Mouse (Mus musculus): ENCODE measurements at regions not wholly inside any gene's neighbourhood (a gene's known extent, or its start where the extent isn't known, plus 50 kb on each side); places are given as distances from the start of the nearest gene placed in this dataset.
"Not testable (repeated sequence)": the region's sequence is repeated elsewhere in the genome, so short reads cannot be mapped to it uniquely, and the experiment has no call there.

DNA sequence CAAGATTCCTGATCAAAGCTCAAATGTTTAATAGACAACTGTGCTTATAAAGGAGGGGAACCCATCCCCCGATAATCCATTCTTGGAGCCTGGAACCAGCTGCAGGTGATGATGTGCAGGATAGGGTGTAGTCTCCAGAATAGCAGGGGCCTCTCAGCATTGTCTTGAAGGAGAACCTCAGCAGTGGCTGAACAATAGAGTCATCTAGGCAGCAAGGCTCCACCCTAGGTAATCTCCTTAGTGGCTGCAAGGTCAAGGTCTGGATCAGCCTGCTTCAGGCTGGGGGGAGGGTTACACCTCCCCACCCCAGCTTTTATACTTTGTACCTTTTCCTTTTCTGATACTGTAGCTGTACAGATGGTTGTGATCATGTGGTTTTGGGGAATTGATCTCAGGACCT, 116.8 kb upstream of the Mettl4 start:
- no peak for ATAC-seq (replicated peaks in 1 of 2; ENCODE audit: insufficient read depth in 1 of 2, low FRiP score in 2 of 2, low TSS enrichment in 1 of 2, low read depth in 1 of 2, poor library complexity in 2 of 2, severe bottlenecking in 2 of 2)

- peak; percentile 100 for ATAC-seq (replicated peaks in 1 of 2; ENCODE audit: insufficient read depth in 1 of 2, low FRiP score in 2 of 2, low TSS enrichment in 1 of 2, low read depth in 1 of 2, poor library complexity in 2 of 2, severe bottlenecking in 2 of 2)
Measured at GRCm38 (mm10) chr17:94864531-94865318, 114.9 kb upstream of the Mettl4 start.

- not testable (repeated sequence) for ATAC-seq (replicated peaks in 1 of 2; ENCODE audit: insufficient read depth in 1 of 2, low FRiP score in 2 of 2, low TSS enrichment in 1 of 2, low read depth in 1 of 2, poor library complexity in 2 of 2, severe bottlenecking in 2 of 2)
Measured at GRCm38 (mm10) chr17:94854698-94855097, 104.9 kb upstream of the Mettl4 start.

DNA sequence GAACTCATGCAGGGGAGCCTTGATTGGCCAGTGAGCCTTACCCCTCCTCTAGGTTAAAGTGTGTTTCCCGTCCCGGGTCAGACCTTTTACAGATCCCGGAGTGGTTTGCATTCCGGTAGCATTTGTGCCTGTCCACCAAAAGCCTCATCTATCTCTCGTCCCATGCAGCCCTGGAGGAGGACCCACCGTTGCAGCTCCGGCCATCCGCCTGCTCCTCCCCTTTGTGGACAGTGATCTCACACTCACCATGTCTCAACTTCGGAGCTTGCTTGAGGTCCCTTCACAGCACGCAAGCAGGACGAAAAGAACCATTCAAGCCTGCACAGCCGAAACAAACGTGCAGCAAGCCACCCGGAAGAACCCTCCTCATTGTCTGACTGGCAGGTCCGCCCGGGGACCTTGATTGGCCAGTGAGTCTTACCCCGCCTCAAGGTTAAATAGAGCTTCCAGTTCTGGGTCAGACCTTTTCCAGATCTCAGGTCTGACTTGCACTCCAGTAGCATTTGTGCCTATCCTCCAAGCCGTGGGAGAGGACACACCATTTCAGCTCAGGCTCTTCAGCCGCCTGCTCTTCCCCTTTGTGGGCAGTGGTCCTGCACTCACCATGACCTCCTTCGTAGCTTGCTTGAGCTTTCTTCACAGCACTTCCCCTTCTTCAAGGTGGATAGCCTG, 84.8 kb upstream of the Mettl4 start:
- ATAC-seq (replicated peaks in 1 of 2; ENCODE audit: insufficient read depth in 1 of 2, low FRiP score in 2 of 2, low TSS enrichment in 1 of 2, low read depth in 1 of 2, poor library complexity in 2 of 2, severe bottlenecking in 2 of 2): peak; percentile 89 to 93

- ATAC-seq (replicated peaks in 1 of 2; ENCODE audit: insufficient read depth in 1 of 2, low FRiP score in 2 of 2, low TSS enrichment in 1 of 2, low read depth in 1 of 2, poor library complexity in 2 of 2, severe bottlenecking in 2 of 2): not testable (repeated sequence)
Measured at GRCm38 (mm10) chr17:94834067-94834445, 84.2 kb upstream of the Mettl4 start.

DNA sequence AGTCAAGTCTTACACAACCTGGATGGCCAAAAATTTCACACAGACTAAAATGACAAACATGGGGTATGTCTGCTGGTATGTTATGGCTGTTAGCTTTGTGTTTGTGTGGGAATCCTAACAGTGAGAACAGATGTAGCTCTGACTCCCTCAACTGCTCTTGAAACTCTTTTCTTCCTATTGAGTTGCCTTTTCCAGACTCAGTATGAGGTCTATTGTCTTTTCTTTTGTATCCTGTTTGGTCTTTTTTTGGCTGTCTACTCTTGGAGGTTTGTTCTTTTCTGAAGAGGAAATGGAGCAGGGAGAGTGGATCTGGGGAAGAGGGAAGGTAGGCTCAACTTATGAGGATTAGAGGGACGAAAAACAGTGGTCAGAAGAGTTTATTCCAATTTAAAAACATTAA, 76.6 kb upstream of the Mettl4 start:
- ATAC-seq (replicated peaks in 1 of 2; ENCODE audit: insufficient read depth in 1 of 2, low FRiP score in 2 of 2, low TSS enrichment in 1 of 2, low read depth in 1 of 2, poor library complexity in 2 of 2, severe bottlenecking in 2 of 2): not testable (repeated sequence)

DNA sequence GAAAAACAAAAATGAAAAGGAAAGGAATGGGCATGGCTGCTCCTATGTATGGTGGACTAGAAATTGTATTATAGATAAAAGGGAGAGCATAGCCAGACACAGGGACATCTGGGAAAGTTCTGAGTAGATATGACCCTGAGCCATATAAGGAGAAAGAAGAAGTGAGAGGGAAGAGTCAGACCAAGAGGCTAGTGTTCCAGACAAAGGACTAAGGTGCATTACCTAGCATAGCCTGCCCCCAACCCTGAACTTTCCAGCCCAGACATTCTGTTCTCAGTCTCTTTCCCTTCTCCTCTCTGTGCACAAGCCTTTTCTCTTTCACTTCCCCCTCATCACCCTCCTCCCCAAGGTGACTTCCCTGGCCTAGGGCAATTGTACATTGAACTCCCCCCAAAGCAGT, 58.9 kb upstream of the Mettl4 start:
- no peak for ATAC-seq (replicated peaks in 1 of 2; ENCODE audit: insufficient read depth in 1 of 2, low FRiP score in 2 of 2, low TSS enrichment in 1 of 2, low read depth in 1 of 2, poor library complexity in 2 of 2, severe bottlenecking in 2 of 2)
